Mouse (Mus musculus): ENCODE results near the gene Sulf2.

Sulf2 gene

GRCm38 (mm10) chr2:166179457-166180101, 24.1 kb upstream of the Sulf2 start:
- no peak for DNase-seq (ENCODE audit: extremely low read depth, insufficient read length, low spot score)

GRCm38 (mm10) chr2:166175552-166176136, 20.2 kb upstream of the Sulf2 start:
- DNase-seq (ENCODE audit: extremely low read depth, insufficient read length, low spot score): no peak

- DNase-seq (ENCODE audit: extremely low read depth, insufficient read length, low spot score): no peak
Observed at GRCm38 (mm10) chr2:166175145-166175544, 19.7 kb upstream of the Sulf2 start.

GRCm38 (mm10) chr2:166173169-166173568, 17.7 kb upstream of the Sulf2 start:
- DNase-seq (ENCODE audit: extremely low read depth, insufficient read length, low spot score): no peak

- DNase-seq (ENCODE audit: extremely low read depth, insufficient read length, low spot score): peak; percentile 67
Observed at GRCm38 (mm10) chr2:166170173-166170572, 14.7 kb upstream of the Sulf2 start.

- DNase-seq (ENCODE audit: extremely low read depth, insufficient read length, low spot score): no peak
Observed at GRCm38 (mm10) chr2:166168868-166169267, 13.4 kb upstream of the Sulf2 start.

- peak; percentile 67 for DNase-seq (ENCODE audit: extremely low read depth, insufficient read length, low spot score)
Observed at GRCm38 (mm10) chr2:166167387-166167786, 11.9 kb upstream of the Sulf2 start.

GRCm38 (mm10) chr2:166165396-166165795, 9.9 kb upstream of the Sulf2 start:
- DNase-seq (ENCODE audit: extremely low read depth, insufficient read length, low spot score): peak; percentile 79

GRCm38 (mm10) chr2:166164601-166165000, 9.1 kb upstream of the Sulf2 start:
- no peak for DNase-seq (ENCODE audit: extremely low read depth, insufficient read length, low spot score)

- no peak for DNase-seq (ENCODE audit: extremely low read depth, insufficient read length, low spot score)
Observed at GRCm38 (mm10) chr2:166163917-166164316, 8.5 kb upstream of the Sulf2 start.

GRCm38 (mm10) chr2:166163252-166163651, 7.8 kb upstream of the Sulf2 start:
- DNase-seq (ENCODE audit: extremely low read depth, insufficient read length, low spot score): no peak

GRCm38 (mm10) chr2:166162160-166162559, 6.7 kb upstream of the Sulf2 start:
- DNase-seq (ENCODE audit: extremely low read depth, insufficient read length, low spot score): peak; percentile 36

- DNase-seq (ENCODE audit: extremely low read depth, insufficient read length, low spot score): no peak
Observed at GRCm38 (mm10) chr2:166159276-166159675, 3.8 kb upstream of the Sulf2 start.

- no peak for DNase-seq (ENCODE audit: extremely low read depth, insufficient read length, low spot score)
Observed at GRCm38 (mm10) chr2:166157767-166158561, 2.5 kb upstream of the Sulf2 start.

- no peak for DNase-seq (ENCODE audit: extremely low read depth, insufficient read length, low spot score)
Observed at GRCm38 (mm10) chr2:166157144-166157543, 1.7 kb upstream of the Sulf2 start.

- no peak for DNase-seq (ENCODE audit: extremely low read depth, insufficient read length, low spot score)
Observed at GRCm38 (mm10) chr2:166156122-166156521, 659 bp upstream of the Sulf2 start.

GRCm38 (mm10) chr2:166154749-166155453, 562 bp downstream of the Sulf2 start:
- peak; percentile 72 for DNase-seq (ENCODE audit: extremely low read depth, insufficient read length, low spot score)

GRCm38 (mm10) chr2:166153891-166154711, 1.4 kb downstream of the Sulf2 start:
- DNase-seq (ENCODE audit: extremely low read depth, insufficient read length, low spot score): peak; percentile 85

GRCm38 (mm10) chr2:166153399-166153793, 2.1 kb downstream of the Sulf2 start:
- DNase-seq (ENCODE audit: extremely low read depth, insufficient read length, low spot score): no peak

- DNase-seq (ENCODE audit: extremely low read depth, insufficient read length, low spot score): no peak
Observed at GRCm38 (mm10) chr2:166152734-166153398, 2.6 kb downstream of the Sulf2 start.
